Mouse (Mus musculus) megakaryocyte, embryonic 14.5 days (primary cell): ENCODE measurements around the gene Rnf224.

ENCODE experiments used
- FLI1 ChIP-seq: IDR thresholded peaks from 2 replicates; pipeline ENCODE4 v1.6.1; 2012; ENCODE audit warnings: low read length, inconsistent platforms, mixed read lengths
- GATA1 ChIP-seq: IDR thresholded peaks from 3 replicates; pipeline ENCODE4 v1.6.1; 2012; ENCODE audit warnings: mixed read lengths, low read length, inconsistent platforms, borderline replicate concordance

DNA sequence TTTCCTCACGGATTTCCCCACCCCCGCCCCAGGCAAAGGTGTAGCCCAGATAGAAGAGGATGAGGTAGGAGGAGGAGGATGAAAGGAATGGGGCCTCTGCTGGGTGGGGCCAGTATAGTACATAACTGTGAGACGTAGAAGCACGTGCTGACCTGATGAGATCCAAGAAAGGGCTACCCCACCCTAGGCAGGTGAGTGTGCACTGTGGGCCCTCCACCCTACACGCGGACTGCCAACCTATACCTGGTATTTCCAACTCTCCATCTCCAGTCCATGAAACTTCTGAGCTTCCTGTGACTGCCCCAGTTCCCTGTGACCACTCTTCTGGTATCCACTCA is 4.8 kb upstream of the Rnf224 start:
- no peak for TF ChIP-seq GATA1
- no peak for TF ChIP-seq FLI1
